Mouse (Mus musculus) central nervous system, embryonic 14 days (tissue): ENCODE measurements around the gene Amd1. TPM values are rescaled to one million over a fixed set of nuclear protein-coding genes. Genes with fewer than 3 reads are reported as not detected.

Experiments
- polyA plus RNA-seq: library from polyadenylated mRNA; depleted of rRNA; stranded (reverse); fragments of >200 nt; gene quantifications from 2 replicates; pipeline ENCODE4 v1.2.3, GENCODE M21; 2012; rRNA removed

Amd1 gene
- polyA plus RNA-seq: 53.2 and 57.6 TPM in 2 replicates

DNA sequence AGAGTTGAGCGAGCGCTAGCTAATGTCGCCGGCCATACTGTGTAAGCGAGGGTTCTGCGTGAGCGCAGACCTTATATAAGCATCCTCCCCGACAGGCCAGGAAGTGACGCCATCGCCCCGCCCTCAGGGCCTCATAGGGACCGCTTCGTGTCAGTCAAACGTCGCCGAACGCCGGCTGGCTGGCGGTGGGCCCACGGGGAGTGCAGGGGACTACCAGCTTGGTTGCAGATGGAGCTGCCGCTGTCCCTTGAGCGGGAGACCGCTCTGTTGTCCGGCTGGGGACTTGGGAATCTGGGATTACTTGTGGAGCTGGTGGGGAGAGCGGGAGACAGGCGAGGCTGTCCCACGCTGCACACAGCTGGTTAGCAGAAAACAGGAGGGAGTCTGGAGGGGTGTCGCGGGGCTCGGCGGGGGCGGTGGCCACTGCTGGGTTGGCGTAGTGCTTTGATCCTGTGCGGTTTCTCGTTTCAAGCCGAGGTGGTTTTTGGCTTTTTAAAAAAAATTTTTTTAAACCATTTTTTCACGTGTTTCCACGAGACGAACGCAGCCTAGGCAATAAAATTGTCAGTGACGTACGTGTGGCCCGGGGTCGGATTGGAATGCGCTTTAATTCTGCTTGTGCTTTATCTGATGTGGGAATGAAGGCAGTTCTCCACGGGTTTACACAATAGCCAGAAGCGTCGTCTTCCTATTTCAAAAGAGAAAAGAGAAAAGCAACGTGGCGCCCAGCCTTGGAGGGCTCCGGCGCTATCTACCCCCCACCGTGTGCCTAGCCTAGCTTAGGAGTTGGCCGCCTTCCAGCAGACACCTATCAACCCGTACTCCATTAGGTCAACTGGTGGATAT, at the start of gene Amd1:
Amd1 (minus strand) TSS at position 47 of the 846 bp plus-strand sequence.

DNA sequence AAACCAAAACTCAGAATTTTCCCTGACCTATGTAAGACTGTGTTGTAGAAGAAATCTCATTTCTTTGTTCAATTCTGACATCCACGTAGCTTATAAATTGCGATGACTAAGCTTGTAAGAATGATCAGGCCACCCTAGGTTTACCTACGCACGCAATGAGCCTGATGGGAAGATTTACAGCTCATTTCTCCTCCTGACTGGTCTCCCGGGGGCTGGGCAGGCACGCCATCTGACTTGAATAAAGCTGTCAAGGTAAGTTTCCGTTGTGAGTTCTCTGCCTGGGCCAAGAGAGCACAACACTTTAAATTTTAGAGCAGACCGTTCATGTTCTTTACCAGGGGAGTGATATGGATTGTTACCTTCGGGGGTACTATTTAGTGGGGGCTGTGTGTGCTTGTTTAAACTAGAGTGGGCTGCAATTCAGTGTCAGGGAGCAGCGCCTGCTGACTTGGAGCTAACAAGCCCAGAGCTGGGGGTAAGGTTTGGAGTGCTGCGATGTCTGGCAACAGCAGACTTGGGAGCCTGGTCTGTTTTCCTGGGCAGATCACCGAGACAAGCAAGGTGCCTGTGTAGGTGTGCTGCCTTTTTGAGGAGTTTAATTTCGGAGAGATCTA, 37.5 kb upstream of the Amd1 start, which contains the start of gene Cdk19:
Cdk19 (plus strand) TSS at position 214 of the 614 bp plus-strand sequence.

GRCm38 (mm10) chr10:40257414-40258255, 44.4 kb downstream of the Amd1 start, which contains the start of gene Gtf3c6:
Gtf3c6 (minus strand) TSS chr10:40258108.

DNA sequence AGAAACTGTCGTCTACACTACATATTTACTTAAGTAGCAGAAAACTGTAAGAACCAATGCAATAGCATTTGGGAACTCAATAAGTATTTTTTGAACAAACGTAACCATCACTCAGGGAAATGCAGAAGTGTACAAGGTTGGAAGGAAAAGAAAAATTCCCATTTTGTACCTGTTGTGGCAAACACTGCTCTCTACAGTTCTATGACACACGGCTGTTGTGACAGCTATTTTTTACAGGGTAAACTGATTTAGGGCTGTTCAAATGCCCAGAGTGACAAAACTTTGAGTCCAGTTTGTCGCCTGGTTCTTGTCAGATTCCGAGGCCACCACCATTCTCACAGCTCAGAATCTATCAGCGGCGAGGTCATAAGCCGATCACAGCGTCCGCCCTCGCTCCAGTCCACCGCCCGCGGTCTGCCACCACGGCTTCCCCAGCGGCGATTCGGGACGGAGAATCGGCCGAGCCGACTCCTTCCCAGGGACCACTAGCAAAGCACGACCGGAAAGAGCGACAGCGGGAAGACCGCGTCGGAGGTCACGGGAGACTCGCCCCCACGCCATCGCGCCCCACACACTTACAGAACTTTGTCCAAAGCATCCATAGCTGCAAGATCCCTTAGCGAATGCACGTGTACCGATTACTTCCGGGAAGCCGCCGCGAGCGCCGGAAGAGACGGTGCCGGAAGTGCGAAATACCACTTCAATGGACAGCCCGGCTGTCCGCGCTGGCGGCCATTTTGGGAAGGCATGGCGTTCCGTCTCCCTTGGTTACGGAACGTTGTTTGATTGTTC, 55.4 kb downstream of the Amd1 start, which contains the start of gene Rpf2:
Rpf2 (minus strand) TSS at position 663 of the 792 bp plus-strand sequence.

Other genes with a start within 250 kb of the Amd1 start
- 3.8 and 5.4 TPM in 2 replicates for gene Slc16a10, start 159.9 kb downstream of the Amd1 start, polyA plus RNA-seq
- 27.9 and 31.1 TPM in 2 replicates for gene Rpf2, start 55.1 kb downstream of the Amd1 start, polyA plus RNA-seq
- gene Gtf3c6, start 44.1 kb downstream of the Amd1 start, polyA plus RNA-seq: 59.3 and 64.4 TPM in 2 replicates
- 16.8 and 20.3 TPM in 2 replicates for gene Cdk19, start 37.4 kb upstream of the Amd1 start, polyA plus RNA-seq